Mouse (Mus musculus) brain, embryonic 14.5 days (tissue): ENCODE measurements at regions not wholly inside any gene's neighbourhood (a gene's known extent, or its start where the extent isn't known, plus 50 kb on each side); places are given as distances from the start of the nearest gene placed in this dataset.

Experiments
- CTCF ChIP-seq: fragments of 200-500 bp; IDR thresholded peaks from 2 replicates; pipeline ENCODE4 v1.5.1; 2012; ENCODE audit warnings: inconsistent platforms, mild to moderate bottlenecking, moderate library complexity, borderline replicate concordance; ENCODE audit not compliant: insufficient read depth, insufficient read length; ENCODE audit errors: extremely low read depth
- POLR2A ChIP-seq: fragments of 200-500 bp; IDR thresholded peaks from 2 replicates; pipeline ENCODE4 v1.6.1; 2012; ENCODE audit warnings: mild to moderate bottlenecking, inconsistent platforms, borderline replicate concordance; ENCODE audit not compliant: poor library complexity, insufficient read depth, insufficient read length, severe bottlenecking; ENCODE audit errors: extremely low read depth

DNA sequence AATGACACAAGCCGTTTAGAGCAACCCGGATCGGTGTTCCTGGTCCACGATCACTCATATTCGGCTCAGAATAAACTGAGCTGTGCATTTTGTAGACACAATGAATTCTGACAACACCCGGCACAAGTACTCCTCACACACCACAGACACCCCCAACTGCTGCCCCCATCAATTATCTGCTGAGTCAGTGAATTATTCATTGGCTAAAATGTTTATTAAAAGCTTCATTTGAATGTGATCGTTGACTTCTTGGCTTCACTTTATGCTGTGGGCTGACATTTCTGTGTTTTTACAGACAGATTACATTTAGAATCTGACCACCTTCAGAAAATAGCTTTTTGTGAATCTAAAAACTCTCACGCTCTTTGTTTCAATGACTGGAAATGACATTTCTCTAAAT, 59.1 kb upstream of the Acan start:
- no peak for TF ChIP-seq POLR2A
- TF ChIP-seq CTCF = no peak
